Mouse (Mus musculus): ENCODE measurements around the gene Xrn1. TPM values are rescaled to one million over a fixed set of nuclear protein-coding genes. Genes with fewer than 3 reads are reported as not detected.

The Xrn1 gene
- 66.2 TPM for polyA plus RNA-seq (2017; shearing (Covaris generic))

GRCm38 (mm10) chr9:95954585-95955461 lies at the start of gene Xrn1:
Gene Xrn1 (plus strand): TSS chr9:95954760.

Other genes starting within 250 kb of the Xrn1 start
- 0.18 TPM for gene Trpc1, start 204.4 kb upstream of the Xrn1 start, polyA plus RNA-seq (2017; shearing (Covaris generic))
- gene Pls1, start 109.4 kb upstream of the Xrn1 start, polyA plus RNA-seq (2017; shearing (Covaris generic)): 1.5 TPM
- 40.7 TPM for gene Atr, start 97.2 kb upstream of the Xrn1 start, polyA plus RNA-seq (2017; shearing (Covaris generic))
- gene Gk5, start 164.6 kb downstream of the Xrn1 start, polyA plus RNA-seq (2017; shearing (Covaris generic)): 1.9 TPM
- gene Tfdp2, start 241.5 kb downstream of the Xrn1 start, polyA plus RNA-seq (2017; shearing (Covaris generic)): 7.8 TPM